Mouse (Mus musculus) embryonic facial prominence, embryonic 11.5 days (tissue): ENCODE data around the gene Gabpb1. TPM values are rescaled to one million over a fixed set of nuclear protein-coding genes. Genes with fewer than 3 reads are reported as not detected.

Source experiments
- ATAC-seq: fragments of 200-750 bp; cut with Nextera tagmentation; replicated peaks from 2 replicates; pipeline ENCODE4 v1.8.0; 2017; ENCODE audit warnings: low read depth; ENCODE audit not compliant: insufficient number of reproducible peaks, low FRiP score, low TSS enrichment
- DNase-seq: peaks from one replicate; pipeline ENCODE4 v3.0.0-alpha.2; 2015; ENCODE audit warnings: low spot score
- H3K27ac ChIP-seq: fragments of 300-500 bp; sonication (generic); replicated peaks from 2 replicates; pipeline ENCODE4 v1.5.1; 2014; ENCODE audit warnings: mild to moderate bottlenecking, low read depth, low read length, control low read depth
- H3K27me3 ChIP-seq: fragments of 300-500 bp; sonication (generic); 2 replicates; pipeline ENCODE4 v1.6.1; 2014; ENCODE audit warnings: mild to moderate bottlenecking, low read length, moderate library complexity, mixed read lengths; ENCODE audit not compliant: control insufficient read depth, insufficient read depth
- H3K36me3 ChIP-seq: fragments of 300-500 bp; sonication (generic); replicated peaks from 2 replicates; pipeline ENCODE4 v1.6.1; 2014; ENCODE audit warnings: low read depth, mild to moderate bottlenecking, low read length, moderate library complexity, mixed read lengths; ENCODE audit not compliant: control insufficient read depth, insufficient read depth
- H3K4me1 ChIP-seq: fragments of 300-500 bp; sonication (generic); 2 replicates; pipeline ENCODE4 v1.6.1; 2014; ENCODE audit warnings: low read length, mixed read lengths; ENCODE audit not compliant: control insufficient read depth, insufficient read depth
- H3K4me2 ChIP-seq: fragments of 300-500 bp; sonication (generic); 2 replicates; pipeline ENCODE4 v1.6.1; 2014; ENCODE audit warnings: low read depth, mild to moderate bottlenecking, control low read depth, low read length, moderate library complexity
- H3K4me3 ChIP-seq: fragments of 300-500 bp; sonication (generic); 2 replicates; pipeline ENCODE4 v1.5.1; 2014; ENCODE audit warnings: low read depth, low read length, control low read depth
- H3K9ac ChIP-seq: fragments of 300-500 bp; sonication (generic); replicated peaks from 2 replicates; pipeline ENCODE4 v1.6.1; 2014; ENCODE audit warnings: mild to moderate bottlenecking, control low read depth, low read length
- H3K9me3 ChIP-seq: fragments of 300-500 bp; sonication (generic); replicated peaks from 2 replicates; pipeline ENCODE4 v1.6.1; 2016; ENCODE audit warnings: mild to moderate bottlenecking, low read length, inconsistent platforms, mixed read lengths; ENCODE audit not compliant: control insufficient read depth
- WGBS: fragments of 180-500 bp; shearing (Covaris S2); extraction: QIAGEN DNeasy Blood & Tissue Kit; methylation state at CpG from one replicate; pipeline ENCODE4 v1.1.7; 2014; 5-methylcytosine and 5-hydroxymethylcytosine counted together
- polyA plus RNA-seq: library from polyadenylated mRNA; unstranded; fragments of >200 nt; fragmentation: Nextera tagmentation; extraction: Ambion mirVana; gene quantifications from 2 replicates; pipeline ENCODE4 v1.2.1, GENCODE M21; 2014

Gene Gabpb1
- polyA plus RNA-seq, 1 experiment from 2014 or later: 104 TPM

DNA sequence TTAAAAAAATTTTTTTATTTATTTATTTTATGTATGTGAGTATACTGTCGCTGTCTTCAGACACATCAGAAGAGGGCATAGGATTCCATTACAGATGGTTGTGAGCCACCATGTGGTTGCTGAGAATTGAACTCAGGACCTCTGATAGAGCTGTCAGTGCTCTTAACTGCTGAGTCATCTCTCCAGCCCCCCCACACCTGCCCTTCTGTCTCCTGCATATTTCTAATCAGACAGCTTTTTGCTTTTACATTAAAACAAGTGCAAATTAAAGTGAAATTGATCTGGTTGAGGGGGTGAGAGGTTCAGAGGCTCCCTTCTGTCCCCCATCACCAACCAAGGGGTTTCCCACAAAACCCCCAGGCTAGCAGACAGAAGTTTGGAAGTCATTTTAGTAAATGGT lies 96.9 kb downstream of the Gabpb1 start:
- 94% methylated on average over 1 of the region's 1 CpGs for WGBS
- ATAC-seq (no peak), DNase-seq (no peak)
- Histone ChIP-seq H3K9me3 (no peaks in the 10 kb centered on the region), H3K4me3 (no peak overlapping the region), H3K4me1 (no peaks in the 10 kb centered on the region), H3K27me3 (no peaks in the 10 kb centered on the region), H3K27ac (no peak overlapping the region), H3K4me2 (no peak overlapping the region), H3K9ac (no peak overlapping the region), H3K36me3 (no peaks in the 10 kb centered on the region)

Other genes starting within 250 kb of the Gabpb1 start
- gene Atp8b4, start 175.7 kb downstream of the Gabpb1 start, polyA plus RNA-seq: 2.1 and 2.6 TPM in 2 replicates
- 4.4 and 4.6 TPM in 2 replicates for gene Slc27a2, start 123.9 kb downstream of the Gabpb1 start, polyA plus RNA-seq
- 1.4 TPM in 2 replicates for gene Hdc, start 57.0 kb downstream of the Gabpb1 start, polyA plus RNA-seq
- gene Usp8, start 31.0 kb upstream of the Gabpb1 start, polyA plus RNA-seq: 48.6 and 52.5 TPM in 2 replicates
- 1.8 and 2.0 TPM in 2 replicates for gene Usp50, start 107.1 kb upstream of the Gabpb1 start, polyA plus RNA-seq
- 41.1 and 42.9 TPM in 2 replicates for gene Trpm7, start 199.9 kb upstream of the Gabpb1 start, polyA plus RNA-seq